In the genomic region with DNA sequence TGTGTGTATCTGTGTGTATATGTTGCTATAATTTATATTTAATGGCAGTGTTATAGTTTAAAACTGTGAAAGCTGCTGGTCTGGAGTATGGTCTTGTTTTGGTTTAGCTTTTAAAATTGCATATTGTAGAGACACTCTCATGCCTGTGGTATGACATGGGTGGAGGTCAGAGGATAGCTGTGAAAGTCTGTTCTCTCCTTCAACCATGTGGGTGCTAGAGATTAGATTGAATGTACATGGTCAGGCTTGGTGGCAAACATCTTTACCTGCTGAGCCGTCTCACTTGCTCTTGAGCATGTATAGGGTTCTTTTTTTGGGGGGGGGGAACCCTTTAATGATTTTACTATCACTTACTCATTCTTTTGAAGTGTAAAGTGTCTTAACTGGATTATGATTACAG, we compare ENCODE assay signal across 16 mouse cellular contexts. TPM values are rescaled to one million over a fixed set of nuclear protein-coding genes. Genes with fewer than 3 reads are reported as not detected.
"Had no signal": no experiment of that assay in that cellular context is flagged by ENCODE, and none has a peak within 500 bp of the region (broad histone marks: within the 10 kb centered on the region; RNA-seq: fewer than 3 reads in every experiment).

No protein-coding gene starts in this region.

- DNase-seq: kidney, adult 8-10 months; kidney, postnatal 25 days; left cerebral cortex, postnatal 4 days; lung, adult 18-20 months; retina, postnatal 1 day; right cerebral cortex, postnatal 4 days; spleen, adult 18-20 months; thymus, adult 18-20 months; thymus, postnatal 25 days had no signal

- H3K27ac ChIP-seq: layer of hippocampus, adult 2 months; limb, embryonic 13.5 days; midbrain, embryonic 10.5 days; neural tube, embryonic 13.5 days had no signal

- H3K9ac ChIP-seq: limb, embryonic 13.5 days; neural tube, embryonic 13.5 days had no signal

- H3K4me3 ChIP-seq: layer of hippocampus, adult 2 months; limb, embryonic 13.5 days; midbrain, embryonic 10.5 days; neural tube, embryonic 13.5 days had no signal

- H3K4me2 ChIP-seq: limb, embryonic 13.5 days; neural tube, embryonic 13.5 days had no signal

- H3K9me3 ChIP-seq: neural tube, embryonic 13.5 days had no signal

- ATAC-seq: intestine, postnatal 0 days; midbrain, embryonic 16.5 days had no signal

- H3K4me1 ChIP-seq: limb, embryonic 13.5 days; midbrain, embryonic 10.5 days; neural tube, embryonic 13.5 days had no signal

- H3K36me3 ChIP-seq: limb, embryonic 13.5 days; midbrain, embryonic 10.5 days; neural tube, embryonic 13.5 days had no signal

- H3K27me3 ChIP-seq: neural tube, embryonic 13.5 days had no signal

RNA-seq across cellular contexts. Expression of a gene that starts 23.9 kb away (rescaled TPM):
- polyA plus RNA-seq: stomach, embryonic 14.5 days had no signal
